Mouse (Mus musculus) fibroblast of lung, adult 2 months (primary cell): ENCODE results near the gene Tspan10.

ENCODE experiments used
- DNase-seq: peaks from one replicate; pipeline ENCODE4 v3.0.0-alpha.2; 2011; ENCODE audit warnings: low read depth

The Tspan10 gene

GRCm38 (mm10) chr11:120492878-120493203 is 50.4 kb downstream of the Tspan10 start:
- DNase-seq = no peak

DNA sequence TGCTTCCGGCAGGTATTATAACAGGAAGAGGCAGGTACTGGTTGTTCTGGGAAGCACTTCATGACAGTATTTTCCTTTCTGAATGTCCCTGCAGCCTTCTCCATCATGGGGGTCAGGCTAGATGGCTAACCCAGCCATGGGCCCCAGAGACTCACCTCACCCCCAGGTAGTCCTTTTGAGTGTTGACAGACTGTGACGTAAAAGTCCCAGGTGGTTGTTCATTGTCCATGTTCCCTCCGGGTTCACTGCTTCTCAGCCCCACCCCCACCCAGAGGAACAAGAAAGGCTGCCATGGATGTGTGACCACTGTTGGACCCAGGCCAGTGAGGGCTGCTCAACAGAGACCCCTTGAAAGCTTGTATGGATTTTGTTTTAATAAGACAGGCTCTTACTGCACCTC is 50.9 kb downstream of the Tspan10 start:
- DNase-seq = no peak

DNA sequence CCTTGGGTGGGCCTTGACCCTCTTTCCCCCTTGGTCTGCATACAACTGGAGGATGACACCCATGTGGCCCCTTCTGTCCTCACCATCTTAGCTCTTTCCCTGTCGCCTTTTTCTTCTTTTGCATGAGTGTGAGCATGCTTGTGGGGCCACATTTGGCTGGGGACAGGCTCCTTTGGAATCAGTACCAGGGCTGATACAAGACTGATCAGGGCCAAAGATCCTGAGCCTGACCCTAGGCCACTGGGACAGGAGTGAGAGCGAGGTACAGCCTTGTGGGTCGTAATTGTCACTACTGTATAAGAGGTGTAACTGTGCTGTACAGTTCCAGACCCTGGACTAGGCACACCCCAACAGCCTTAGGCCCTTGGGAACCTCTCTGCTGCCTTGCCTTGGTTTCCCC is 51.5 kb downstream of the Tspan10 start:
- DNase-seq = no peak
